Mouse (Mus musculus) bone marrow, adult 2 months (tissue): Measurements from ENCODE around the gene Rps6ka5.

Experiments used
- CTCF ChIP-seq: fragments of 200-500 bp; IDR thresholded peaks from 2 replicates; pipeline ENCODE4 v1.5.1; 2011; ENCODE audit warnings: low read length, control low read depth; ENCODE audit not compliant: control insufficient read depth, insufficient read depth
- POLR2A ChIP-seq: fragments of 200-500 bp; IDR thresholded peaks from 2 replicates; pipeline ENCODE4 v1.6.1; 2011; ENCODE audit warnings: low read depth, mild to moderate bottlenecking, control low read depth, low read length, borderline replicate concordance; ENCODE audit not compliant: control insufficient read depth

GRCm38 (mm10) chr12:100641936-100642335 lies 84.8 kb downstream of the Rps6ka5 start:
- TF ChIP-seq POLR2A (no peak), CTCF (no peak)
